Mouse (Mus musculus) liver, adult 2 months (tissue): ENCODE measurements around the gene Dpy30.

ENCODE experiments used
- CTCF ChIP-seq: fragments of 200-500 bp; IDR thresholded peaks from 2 replicates; pipeline ENCODE4 v1.5.1; 2011; ENCODE audit warnings: low read depth, low read length, control low read depth
- POLR2A ChIP-seq: fragments of 200-500 bp; IDR thresholded peaks from 2 replicates; pipeline ENCODE4 v1.6.1; 2011; ENCODE audit warnings: low read length, control low read depth; ENCODE audit not compliant: insufficient read depth; ENCODE audit errors: extremely low read depth

GRCm38 (mm10) chr17:74315445-74316308 is 8.1 kb downstream of the Dpy30 start:
- no peak for TF ChIP-seq CTCF
- TF ChIP-seq POLR2A = no peak
